Mouse (Mus musculus) cerebellum, adult 11-12 months (tissue): ENCODE measurements at regions not wholly inside any gene's neighbourhood (a gene's known extent, or its start where the extent isn't known, plus 50 kb on each side); places are given as distances from the start of the nearest gene placed in this dataset.

Source experiments
- DNase-seq: peaks from one replicate; pipeline ENCODE4 v3.0.0; 2022

GRCm38 (mm10) chr16:29877372-29878123 lies 186.6 kb upstream of the Hes1 start:
- DNase-seq, result no peak

- DNase-seq, result no peak
Observed at GRCm38 (mm10) chr16:29879665-29880064, 184.5 kb upstream of the Hes1 start.

- DNase-seq, result no peak
Observed at GRCm38 (mm10) chr16:29881497-29881896, 182.7 kb upstream of the Hes1 start.

- DNase-seq, result peak; percentile 41
Observed at GRCm38 (mm10) chr16:29882226-29882972, 181.8 kb upstream of the Hes1 start.

- no peak for DNase-seq
Observed at GRCm38 (mm10) chr16:29883252-29883992, 180.8 kb upstream of the Hes1 start.

- DNase-seq, result no peak
Observed at GRCm38 (mm10) chr16:29884899-29885298, 179.3 kb upstream of the Hes1 start.

GRCm38 (mm10) chr16:29886755-29887154 lies 177.4 kb upstream of the Hes1 start:
- DNase-seq, result no peak

- no peak for DNase-seq
Observed at GRCm38 (mm10) chr16:29889346-29889745, 174.8 kb upstream of the Hes1 start.

GRCm38 (mm10) chr16:29891472-29891871 lies 172.7 kb upstream of the Hes1 start:
- no peak for DNase-seq

- no peak for DNase-seq
Observed at GRCm38 (mm10) chr16:29893871-29894828, 170.0 kb upstream of the Hes1 start.

GRCm38 (mm10) chr16:29896393-29896792 lies 167.8 kb upstream of the Hes1 start:
- DNase-seq, result no peak

- DNase-seq, result no peak
Observed at GRCm38 (mm10) chr16:29903510-29903909, 160.7 kb upstream of the Hes1 start.

- no peak for DNase-seq
Observed at GRCm38 (mm10) chr16:29904183-29904775, 159.9 kb upstream of the Hes1 start.

GRCm38 (mm10) chr16:29907331-29907730 lies 156.9 kb upstream of the Hes1 start:
- DNase-seq, result no peak

- no peak for DNase-seq
Observed at GRCm38 (mm10) chr16:29908031-29908430, 156.2 kb upstream of the Hes1 start.

- DNase-seq, result no peak
Observed at GRCm38 (mm10) chr16:29909923-29910465, 154.2 kb upstream of the Hes1 start.

- DNase-seq, result no peak
Observed at GRCm38 (mm10) chr16:29911164-29911571, 153.0 kb upstream of the Hes1 start.

- DNase-seq, result no peak
Observed at GRCm38 (mm10) chr16:29913357-29914010, 150.7 kb upstream of the Hes1 start.

GRCm38 (mm10) chr16:29915346-29915745 lies 148.8 kb upstream of the Hes1 start:
- DNase-seq, result peak; percentile 20

- no peak for DNase-seq
Observed at GRCm38 (mm10) chr16:29917989-29918388, 146.2 kb upstream of the Hes1 start.

GRCm38 (mm10) chr16:29918396-29918795 lies 145.8 kb upstream of the Hes1 start:
- DNase-seq, result no peak
